Mouse (Mus musculus) hindbrain, postnatal 0 days (tissue): ENCODE measurements around the gene Olfr800. TPM values are rescaled to one million over a fixed set of nuclear protein-coding genes. Genes with fewer than 3 reads are reported as not detected.

Source experiments
- ATAC-seq: fragments of 200-750 bp; cut with Nextera tagmentation; 2 replicates; pipeline ENCODE4 v1.8.0; 2017; ENCODE audit warnings: mild to moderate bottlenecking, moderate TSS enrichment, moderate library complexity
- DNase-seq: peaks from one replicate; pipeline ENCODE4 v3.0.0-alpha.2; 2015; ENCODE audit warnings: low spot score
- H3K27ac ChIP-seq: fragments of 300-500 bp; sonication (generic); 2 replicates; pipeline ENCODE4 v1.5.1; 2014; ENCODE audit warnings: mild to moderate bottlenecking
- H3K27me3 ChIP-seq: fragments of 300-500 bp; sonication (generic); 2 replicates; pipeline ENCODE4 v1.6.1; 2014; ENCODE audit warnings: low read length, mixed read lengths; ENCODE audit not compliant: insufficient read depth
- H3K36me3 ChIP-seq: fragments of 300-500 bp; sonication (generic); 2 replicates; pipeline ENCODE4 v1.6.1; 2014; ENCODE audit warnings: low read length, mixed read lengths; ENCODE audit not compliant: insufficient read depth
- H3K4me1 ChIP-seq: fragments of 300-500 bp; sonication (generic); 2 replicates; pipeline ENCODE4 v1.6.1; 2014; ENCODE audit warnings: antibody characterized with exemption, low read length, mixed read lengths; ENCODE audit not compliant: insufficient read depth
- H3K4me2 ChIP-seq: fragments of 300-500 bp; sonication (generic); 2 replicates; pipeline ENCODE4 v1.6.1; 2014; ENCODE audit warnings: low read depth, mild to moderate bottlenecking, low read length, moderate library complexity, mixed read lengths
- H3K4me3 ChIP-seq: fragments of 300-500 bp; sonication (generic); 2 replicates; pipeline ENCODE4 v1.5.1; 2014; ENCODE audit warnings: low read length
- H3K9ac ChIP-seq: fragments of 300-500 bp; sonication (generic); replicated peaks from 2 replicates; pipeline ENCODE4 v1.6.1; 2014; ENCODE audit warnings: mild to moderate bottlenecking, low read length, moderate library complexity, mixed read lengths
- H3K9me3 ChIP-seq: fragments of 300-500 bp; sonication (generic); 2 replicates; pipeline ENCODE4 v1.6.1; 2016; ENCODE audit warnings: low read length, mixed read lengths
- CTCF ChIP-seq: IDR thresholded peaks from 2 replicates; pipeline ENCODE4 v1.5.1; 2016; ENCODE audit warnings: antibody characterized with exemption, control low read depth, low read depth
- WGBS: fragments of 180-500 bp; shearing (Covaris S2); extraction: QIAGEN DNeasy Blood & Tissue Kit; methylation state at CpG from one replicate; pipeline ENCODE4 v1.1.7; 2014; 5-methylcytosine and 5-hydroxymethylcytosine counted together
- polyA plus RNA-seq: library from polyadenylated mRNA; unstranded; fragments of >200 nt; fragmentation: Nextera tagmentation; extraction: Ambion mirVana; gene quantifications from 2 replicates; pipeline ENCODE4 v1.2.1, GENCODE M21; 2015
- total RNA-seq: library from RNA; depleted of rRNA; stranded (reverse); fragments of >200 nt; gene quantifications from 2 replicates; pipeline ENCODE4 v1.2.3, GENCODE M21; 2014; rRNA removed

Gene Olfr800
- total and polyA plus RNA-seq, 2 experiments from 2014 or later = not detected

DNA sequence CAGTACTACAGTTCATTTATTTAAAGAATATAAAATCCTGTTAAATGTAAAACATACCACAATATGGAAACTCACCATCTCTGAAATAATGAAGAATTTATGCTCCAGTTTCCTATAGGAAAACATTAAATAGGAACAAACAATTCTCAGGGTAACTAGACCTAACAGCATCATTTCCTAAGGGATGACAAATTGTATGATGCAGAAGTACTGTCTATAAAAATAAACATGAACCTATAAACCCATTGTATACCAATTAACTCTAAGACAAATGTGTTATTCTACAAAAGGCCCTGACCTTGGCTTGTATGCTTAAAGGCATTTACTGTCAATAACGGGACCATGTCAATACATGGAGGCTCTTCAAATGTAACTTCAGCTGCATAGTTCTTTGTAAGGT lies 16.3 kb downstream of the Olfr800 start, which contains the start of gene Olfr801:
Olfr801 (minus strand) TSS at position 101 of the 400 bp plus-strand sequence.
- Histone ChIP-seq H3K27ac (no peak within 1 kb of the TSS), H3K9me3 (no peaks in the 10 kb centered on the region), H3K4me2 (no peak within 1 kb of the TSS), H3K4me1 (no peaks in the 10 kb centered on the region), H3K9ac (no peak within 1 kb of the TSS), H3K27me3 (no peaks in the 10 kb centered on the region), H3K4me3 (no peak within 1 kb of the TSS), H3K36me3 (no peaks in the 10 kb centered on the region)
- DNase-seq (no peak), ATAC-seq (no peak)
- WGBS = 88% methylated on average over 1 of the region's 1 CpGs
- no peak for TF ChIP-seq CTCF

DNA sequence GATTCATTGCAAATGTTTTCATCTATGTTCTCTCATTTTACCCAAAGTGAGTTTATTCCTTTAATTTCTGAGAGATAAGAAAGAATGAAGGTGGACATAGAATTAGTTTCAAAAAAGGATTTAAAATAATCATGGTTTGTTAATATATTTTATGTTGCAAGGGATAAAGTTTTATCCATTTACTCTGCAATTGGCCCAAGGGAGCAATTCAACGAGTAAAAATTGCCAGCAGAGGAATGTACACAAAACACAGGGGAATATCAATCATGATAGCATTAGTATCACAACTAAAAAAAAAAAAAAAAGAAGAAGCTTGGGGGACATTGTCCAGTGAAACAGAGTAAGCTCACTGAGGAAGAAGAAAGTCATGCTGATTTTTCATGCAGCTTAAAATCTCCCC lies 30.6 kb downstream of the Olfr800 start, which contains the start of gene Olfr802:
Olfr802 (minus strand) TSS at position 101 of the 400 bp plus-strand sequence.
- Histone ChIP-seq H3K27ac (no peak within 1 kb of the TSS), H3K27me3 (no peaks in the 10 kb centered on the region), H3K4me1 (no peaks in the 10 kb centered on the region), H3K36me3 (no peaks in the 10 kb centered on the region), H3K4me3 (no peak within 1 kb of the TSS), H3K4me2 (no peak within 1 kb of the TSS), H3K9ac (no peak within 1 kb of the TSS), H3K9me3 (no peaks in the 10 kb centered on the region)
- no peak for DNase-seq
- no peak for ATAC-seq
- 60% methylated on average over 1 of the region's 1 CpGs for WGBS
- TF ChIP-seq CTCF = no peak

GRCm38 (mm10) chr10:129694186-129694585 lies 36.7 kb downstream of the Olfr800 start, which contains the start of gene Olfr803:
TSS of gene Olfr803 (minus strand) at chr10:129694286.
- Histone ChIP-seq H3K4me3 (no peak within 1 kb of the TSS), H3K36me3 (no peaks in the 10 kb centered on the region), H3K27ac (no peak within 1 kb of the TSS), H3K4me2 (no peak within 1 kb of the TSS), H3K27me3 (no peaks in the 10 kb centered on the region), H3K4me1 (no peaks in the 10 kb centered on the region), H3K9ac (no peak within 1 kb of the TSS), H3K9me3 (no peaks in the 10 kb centered on the region)
- no peak for DNase-seq
- no peak for ATAC-seq
- no peak for TF ChIP-seq CTCF
- 79% methylated on average over 2 of the region's 2 CpGs for WGBS

GRCm38 (mm10) chr10:129702910-129703309 lies 45.4 kb downstream of the Olfr800 start, which contains the start of gene Olfr804:
TSS of gene Olfr804 (plus strand) at chr10:129703210.
- no peak for TF ChIP-seq CTCF
- Histone ChIP-seq H3K4me1 (no peaks in the 10 kb centered on the region), H3K27me3 (no peaks in the 10 kb centered on the region), H3K36me3 (no peaks in the 10 kb centered on the region), H3K4me2 (no peak within 1 kb of the TSS), H3K9ac (no peak within 1 kb of the TSS), H3K4me3 (no peak within 1 kb of the TSS), H3K27ac (no peak within 1 kb of the TSS), H3K9me3 (no peaks in the 10 kb centered on the region)
- ATAC-seq (no peak), DNase-seq (no peak)

Other genes starting within 250 kb of the Olfr800 start
- gene Olfr786, start 230.4 kb upstream of the Olfr800 start, total RNA-seq = not detected in 2 replicates
- gene Olfr786, start 230.4 kb upstream of the Olfr800 start, polyA plus RNA-seq = not detected in 2 replicates
- gene Olfr787, start 195.8 kb upstream of the Olfr800 start, total RNA-seq = not detected in 2 replicates
- gene Olfr787, start 195.8 kb upstream of the Olfr800 start, polyA plus RNA-seq = not detected in 2 replicates
- not detected in 2 replicates for gene Olfr788, start 186.7 kb upstream of the Olfr800 start, total RNA-seq
- gene Olfr788, start 186.7 kb upstream of the Olfr800 start, polyA plus RNA-seq = not detected in 2 replicates
- not detected in 2 replicates for gene Olfr789, start 172.9 kb upstream of the Olfr800 start, total RNA-seq
- not detected in 2 replicates for gene Olfr789, start 172.9 kb upstream of the Olfr800 start, polyA plus RNA-seq
- gene Olfr790, start 159.2 kb upstream of the Olfr800 start, total RNA-seq = not detected in 2 replicates
- not detected in 2 replicates for gene Olfr790, start 159.2 kb upstream of the Olfr800 start, polyA plus RNA-seq
- gene Olfr791, start 135.9 kb upstream of the Olfr800 start, total RNA-seq = not detected in 2 replicates
- not detected in 2 replicates for gene Olfr791, start 135.9 kb upstream of the Olfr800 start, polyA plus RNA-seq
- gene Olfr792, start 118.5 kb upstream of the Olfr800 start, total RNA-seq = not detected in 2 replicates
- gene Olfr792, start 118.5 kb upstream of the Olfr800 start, polyA plus RNA-seq = not detected in 2 replicates
- not detected in 2 replicates for gene Olfr794, start 90.0 kb upstream of the Olfr800 start, total RNA-seq
- not detected in 2 replicates for gene Olfr794, start 90.0 kb upstream of the Olfr800 start, polyA plus RNA-seq
- not detected in 2 replicates for gene Olfr796, start 45.1 kb upstream of the Olfr800 start, total RNA-seq
- gene Olfr796, start 45.1 kb upstream of the Olfr800 start, polyA plus RNA-seq = not detected in 2 replicates
- gene Olfr798, start 29.8 kb upstream of the Olfr800 start, total RNA-seq = not detected in 2 replicates
- not detected in 2 replicates for gene Olfr798, start 29.8 kb upstream of the Olfr800 start, polyA plus RNA-seq
- gene Olfr799, start 20.2 kb upstream of the Olfr800 start, total RNA-seq = not detected in 2 replicates
- not detected in 2 replicates for gene Olfr799, start 20.2 kb upstream of the Olfr800 start, polyA plus RNA-seq
- not detected in 2 replicates for gene Olfr801, start 16.2 kb downstream of the Olfr800 start, total RNA-seq
- not detected in 2 replicates for gene Olfr801, start 16.2 kb downstream of the Olfr800 start, polyA plus RNA-seq
- gene Olfr802, start 30.5 kb downstream of the Olfr800 start, total RNA-seq = not detected in 2 replicates
- 0.06 and 0.10 TPM in 2 replicates for gene Olfr802, start 30.5 kb downstream of the Olfr800 start, polyA plus RNA-seq
- gene Olfr803, start 36.6 kb downstream of the Olfr800 start, total RNA-seq = not detected in 2 replicates
- not detected in 2 replicates for gene Olfr803, start 36.6 kb downstream of the Olfr800 start, polyA plus RNA-seq
- gene Olfr804, start 45.5 kb downstream of the Olfr800 start, total RNA-seq = 0.26 TPM in 1 of 2 replicates, not detected in the other
- gene Olfr804, start 45.5 kb downstream of the Olfr800 start, polyA plus RNA-seq = not detected in 2 replicates
- not detected in 2 replicates for gene Olfr805, start 71.7 kb downstream of the Olfr800 start, total RNA-seq
- gene Olfr805, start 71.7 kb downstream of the Olfr800 start, polyA plus RNA-seq = not detected in 2 replicates
- not detected in 2 replicates for gene Olfr806, start 84.2 kb downstream of the Olfr800 start, total RNA-seq
- gene Olfr806, start 84.2 kb downstream of the Olfr800 start, polyA plus RNA-seq = not detected in 2 replicates
- not detected in 2 replicates for gene Olfr807, start 100.1 kb downstream of the Olfr800 start, total RNA-seq
- not detected in 2 replicates for gene Olfr807, start 100.1 kb downstream of the Olfr800 start, polyA plus RNA-seq
- gene Olfr808, start 107.8 kb downstream of the Olfr800 start, total RNA-seq = not detected in 2 replicates
- not detected in 2 replicates for gene Olfr808, start 107.8 kb downstream of the Olfr800 start, polyA plus RNA-seq
- gene Olfr809, start 116.9 kb downstream of the Olfr800 start, total RNA-seq = not detected in 2 replicates
- not detected in 2 replicates for gene Olfr809, start 116.9 kb downstream of the Olfr800 start, polyA plus RNA-seq
- gene Olfr810, start 137.2 kb downstream of the Olfr800 start, total RNA-seq = not detected in 2 replicates
- gene Olfr810, start 137.2 kb downstream of the Olfr800 start, polyA plus RNA-seq = not detected in 2 replicates
- gene Olfr811, start 146.7 kb downstream of the Olfr800 start, total RNA-seq = not detected in 2 replicates
- gene Olfr811, start 146.7 kb downstream of the Olfr800 start, polyA plus RNA-seq = not detected in 2 replicates
- gene Olfr812, start 188.4 kb downstream of the Olfr800 start, total RNA-seq = not detected in 2 replicates
- not detected in 2 replicates for gene Olfr812, start 188.4 kb downstream of the Olfr800 start, polyA plus RNA-seq
- not detected in 2 replicates for gene Olfr813, start 197.7 kb downstream of the Olfr800 start, total RNA-seq
- not detected in 2 replicates for gene Olfr813, start 197.7 kb downstream of the Olfr800 start, polyA plus RNA-seq
- gene Olfr814, start 222.2 kb downstream of the Olfr800 start, total RNA-seq = not detected in 2 replicates
- gene Olfr814, start 222.2 kb downstream of the Olfr800 start, polyA plus RNA-seq = not detected in 2 replicates
- gene Olfr815, start 248.2 kb downstream of the Olfr800 start, total RNA-seq = not detected in 2 replicates
- gene Olfr815, start 248.2 kb downstream of the Olfr800 start, polyA plus RNA-seq = not detected in 2 replicates